ENCODE assay signal across 8 mouse cellular contexts in genomic region chr7:128611799-128612411, GRCm38 (mm10). TPM values are rescaled to one million over a fixed set of nuclear protein-coding genes. Genes with fewer than 3 reads are reported as not detected.
DNase-seq lines count a peak whose midpoint lies in the region; ATAC-seq and TF ChIP-seq lines count a peak whose summit lies in the region.

No protein-coding gene starts in this region.

- peak overlapping the region; percentile 69 for H3K9ac ChIP-seq in heart, postnatal 0 days (replicated peaks; ENCODE audit: low read depth, low read length)
- H3K9ac ChIP-seq in limb, embryonic 12.5 days (replicated peaks): peak overlapping the region; percentile 80
- peak overlapping the region; percentile 45 for H3K9ac ChIP-seq in stomach, embryonic 15.5 days

- peak overlapping the region; percentile 68 for H3K27ac ChIP-seq in heart, postnatal 0 days (ENCODE audit: low read depth)
- H3K27ac ChIP-seq in limb, embryonic 12.5 days: peak overlapping the region; percentile 82
- peak overlapping the region; percentile 86 for H3K27ac ChIP-seq in stomach, embryonic 15.5 days

- no peak for TF ChIP-seq CTCF in heart, postnatal 0 days (IDR thresholded peaks at IDR 0.05; ENCODE audit: low read depth)

- H3K36me3 ChIP-seq in heart, postnatal 0 days (replicated peaks; ENCODE audit: control insufficient read depth, insufficient read depth, low read length): no peaks in the 10 kb centered on the region
- H3K36me3 ChIP-seq in limb, embryonic 12.5 days: no peaks in the 10 kb centered on the region
- H3K36me3 ChIP-seq in stomach, embryonic 15.5 days: no peaks in the 10 kb centered on the region

- H3K4me3 ChIP-seq in heart, postnatal 0 days (ENCODE audit: low read depth, low read length): peak overlapping the region; percentile 71
- peak overlapping the region; percentile 77 for H3K4me3 ChIP-seq in limb, embryonic 12.5 days (replicated peaks)
- peak overlapping the region; percentile 75 for H3K4me3 ChIP-seq in stomach, embryonic 15.5 days (replicated peaks)

- no peak for DNase-seq in cerebellum, adult 18-20 months
- peak; percentile 39 for DNase-seq in adipocyte (ENCODE audit: low spot score)
- no peak for DNase-seq in heart, postnatal 0 days (ENCODE audit: low spot score)
- no peak for DNase-seq in cerebellum, adult 9-11 months
- no peak for DNase-seq in adrenal gland, adult 18-20 months (ENCODE audit: low spot score in 2 of 2)

- peak overlapping the region; percentile 92 for H3K4me2 ChIP-seq in heart, postnatal 0 days (ENCODE audit: low read depth, low read length)
- H3K4me2 ChIP-seq in limb, embryonic 12.5 days: peak overlapping the region; percentile 82
- H3K4me2 ChIP-seq in stomach, embryonic 15.5 days: peak overlapping the region; percentile 87

- H3K9me3 ChIP-seq in heart, postnatal 0 days (replicated peaks; ENCODE audit: control insufficient read depth, low read length): no peaks in the 10 kb centered on the region
- no peaks in the 10 kb centered on the region for H3K9me3 ChIP-seq in limb, embryonic 12.5 days
- no peaks in the 10 kb centered on the region for H3K9me3 ChIP-seq in stomach, embryonic 15.5 days

- WGBS in heart, postnatal 0 days: 19% methylated on average over 22 of the region's 22 CpGs
- WGBS in limb, embryonic 12.5 days: 18% methylated on average over 22 of the region's 22 CpGs
- WGBS in stomach, embryonic 15.5 days: 9% methylated on average over 22 of the region's 22 CpGs

- 0 out of 2 replicates have a peak, but pooled peaks have one; percentile 6 for ATAC-seq in cerebellum, adult (ENCODE audit: insufficient number of reproducible peaks, low FRiP score, low TSS enrichment)
- no peak for ATAC-seq in heart, postnatal 0 days (ENCODE audit: insufficient read depth, low read depth)
- peak; percentile 45; the same call in 1 of the 2 replicates for ATAC-seq in limb, embryonic 12.5 days (ENCODE audit: insufficient number of reproducible peaks, insufficient read depth, low FRiP score, low TSS enrichment, low read depth)
- ATAC-seq in stomach, embryonic 15.5 days (ENCODE audit: insufficient read depth, low FRiP score, low read depth): no peak

- H3K4me1 ChIP-seq in heart, postnatal 0 days (ENCODE audit: control insufficient read depth, insufficient read depth): no peaks in the 10 kb centered on the region
- peaks cover 13% of the 10 kb centered on the region for H3K4me1 ChIP-seq in limb, embryonic 12.5 days (replicated peaks)
- H3K4me1 ChIP-seq in stomach, embryonic 15.5 days: peaks cover 8% of the 10 kb centered on the region; the same call in 1 of the 2 replicates

- no peaks in the 10 kb centered on the region for H3K27me3 ChIP-seq in heart, postnatal 0 days (ENCODE audit: control insufficient read depth, insufficient read depth, low read length)
- H3K27me3 ChIP-seq in limb, embryonic 12.5 days: no peaks in the 10 kb centered on the region
- no peaks in the 10 kb centered on the region for H3K27me3 ChIP-seq in stomach, embryonic 15.5 days (replicated peaks)

- TF ChIP-seq EP300 in heart, postnatal 0 days (IDR thresholded peaks at IDR 0.05; ENCODE audit: low read depth): no peak

RNA-seq across cellular contexts. Expression of gene Inpp5f, which starts 0.8 kb away (rescaled TPM):
- 4.8 and 10.9 TPM in 2 replicates for total RNA-seq in heart, postnatal 0 days (2014; rRNA removed; ENCODE audit: low replicate concordance)
- 5.3 and 5.4 TPM in 2 replicates for polyA plus RNA-seq in heart, postnatal 0 days (2015; fragmentation: Nextera tagmentation; extraction: Ambion mirVana)
- 25.5 and 26.0 TPM in 2 replicates for polyA plus RNA-seq in limb, embryonic 12.5 days (2016; fragmentation: Nextera tagmentation; extraction: Ambion mirVana)
- polyA plus RNA-seq in stomach, embryonic 15.5 days (2015; fragmentation: Nextera tagmentation; extraction: Ambion mirVana): 20.3 and 20.9 TPM in 2 replicates
- 10 to 100 TPM; 14.9 to 19.0 TPM for total RNA-seq in adrenal gland, adult 18-20 months (2021)

Comparison
In these comparisons a context has a peak if more than half of its experiments do, and no peak if none do; other contexts are left out.
1. ATAC-seq: peak in cerebellum, adult (single experiment) and limb, embryonic 12.5 days (single experiment); none in heart, postnatal 0 days (single experiment) and stomach, embryonic 15.5 days (single experiment).
2. Peak in every context shown above with its lines, with median percentiles within 50 percentile points of each other: H3K27ac ChIP-seq, H3K4me2 ChIP-seq, H3K4me3 ChIP-seq and H3K9ac ChIP-seq.